Mouse (Mus musculus) Muller cell, postnatal 12 days (primary cell): ENCODE results near the gene Slc25a16.
"Not testable (repeated sequence)": the region's sequence is repeated elsewhere in the genome, so short reads cannot be mapped to it uniquely, and the experiment has no call there.

ENCODE experiments used
- DNase-seq: peaks from one replicate; pipeline ENCODE4 v3.0.0-alpha.2; 2015; ENCODE audit errors: inconsistent ontology term

The Slc25a16 gene

GRCm38 (mm10) chr10:62902829-62903228, 17.6 kb upstream of the Slc25a16 start:
- no peak for DNase-seq

GRCm38 (mm10) chr10:62906336-62906735, 14.1 kb upstream of the Slc25a16 start:
- DNase-seq, result no peak

- DNase-seq, result not testable (repeated sequence)
These were observed 11.5 kb upstream of the Slc25a16 start, which contains the start of gene Tet1 for GRCm38 (mm10) chr10:62908896-62909295. Gene Tet1 (minus strand): TSS chr10:62908996.

- no peak for DNase-seq
These were observed 9.3 kb upstream of the Slc25a16 start for GRCm38 (mm10) chr10:62911120-62911519.

- DNase-seq, result no peak
These were observed 1.4 kb upstream of the Slc25a16 start for GRCm38 (mm10) chr10:62918985-62919384.

- DNase-seq, result no peak
These were observed 328 bp downstream of the Slc25a16 start for GRCm38 (mm10) chr10:62920766-62921156.

GRCm38 (mm10) chr10:62924096-62924635, 3.7 kb downstream of the Slc25a16 start:
- DNase-seq, result no peak

GRCm38 (mm10) chr10:62932381-62932780, 11.9 kb downstream of the Slc25a16 start:
- DNase-seq, result no peak

- no peak for DNase-seq
These were observed 24.6 kb downstream of the Slc25a16 start for GRCm38 (mm10) chr10:62944975-62945580.

- peak; percentile 88 for DNase-seq
These were observed 26.5 kb downstream of the Slc25a16 start, which contains the start of gene Dna2 for GRCm38 (mm10) chr10:62946738-62947471. Gene Dna2 (plus strand): TSS chr10:62947026.

- no peak for DNase-seq
These were observed 28.1 kb downstream of the Slc25a16 start for GRCm38 (mm10) chr10:62948551-62948950.

GRCm38 (mm10) chr10:62963956-62964355, 43.5 kb downstream of the Slc25a16 start:
- DNase-seq, result no peak

GRCm38 (mm10) chr10:62965796-62966195, 45.4 kb downstream of the Slc25a16 start:
- DNase-seq, result no peak

- no peak for DNase-seq
These were observed 45.9 kb downstream of the Slc25a16 start for GRCm38 (mm10) chr10:62966291-62966690.

GRCm38 (mm10) chr10:62971821-62972220, 51.4 kb downstream of the Slc25a16 start:
- DNase-seq, result peak; percentile 77

- DNase-seq, result no peak
These were observed 59.2 kb downstream of the Slc25a16 start for GRCm38 (mm10) chr10:62979667-62980038.

GRCm38 (mm10) chr10:62980039-62980954, 59.9 kb downstream of the Slc25a16 start, which contains the start of gene Rufy2:
Gene Rufy2 (plus strand): TSS chr10:62980223.
- peak; percentile 92 for DNase-seq

- DNase-seq, result no peak
These were observed 63.6 kb downstream of the Slc25a16 start for GRCm38 (mm10) chr10:62984072-62984471.

- no peak for DNase-seq
These were observed 64.1 kb downstream of the Slc25a16 start for GRCm38 (mm10) chr10:62984495-62984894.

- no peak for DNase-seq
These were observed 66.9 kb downstream of the Slc25a16 start for GRCm38 (mm10) chr10:62987341-62987740.

GRCm38 (mm10) chr10:62990636-62991035, 70.2 kb downstream of the Slc25a16 start:
- DNase-seq, result no peak

GRCm38 (mm10) chr10:62993991-62994390, 73.6 kb downstream of the Slc25a16 start:
- DNase-seq, result no peak
